Mouse (Mus musculus): ENCODE results near the gene Nagk.

DNA sequence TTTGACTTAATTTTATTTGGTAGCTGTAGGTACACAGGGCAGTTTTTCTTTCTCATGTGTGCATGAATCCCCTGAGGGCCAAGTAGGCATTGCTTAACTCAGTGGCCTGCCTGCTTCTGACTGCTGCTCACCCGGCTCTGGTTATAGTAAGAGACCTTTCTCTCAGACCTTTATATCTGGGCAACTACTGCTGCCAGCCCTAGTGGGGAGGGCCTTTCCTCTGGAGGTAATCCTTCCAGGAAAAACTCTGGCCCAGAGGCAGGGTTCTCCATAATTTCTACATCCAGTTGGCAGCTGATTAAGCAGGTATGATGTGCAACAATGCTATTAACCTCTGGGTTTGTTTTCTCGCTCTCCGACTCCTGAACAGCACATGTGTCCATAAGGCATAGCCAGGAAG is 8.1 kb downstream of the Nagk start:
- TF ChIP-seq CTCF (IDR thresholded peaks at IDR 0.05; ENCODE audit: low read depth, low read length) (no peak), POLR2A (IDR thresholded peaks at IDR 0.05; ENCODE audit: extremely low read depth, insufficient read depth, low read length) (no peak)

Data from liver, adult 2 months (tissue).